Mouse (Mus musculus) ES-E14 (cell line): ENCODE results near the gene Defb13. TPM values are rescaled to one million over a fixed set of nuclear protein-coding genes. Genes with fewer than 3 reads are reported as not detected.
"Not testable (repeated sequence)": the region's sequence is repeated elsewhere in the genome, so short reads cannot be mapped to it uniquely, and the experiment has no call there.

Experiments
- DNase-seq: peaks from one replicate; pipeline ENCODE4 v3.0.0-alpha.2; 2013; ENCODE audit warnings: low read depth, low spot score
- H3K27ac ChIP-seq: 2 replicates; pipeline ENCODE4 v1.5.1; 2012; ENCODE audit warnings: low read depth, mild to moderate bottlenecking, low read length, moderate library complexity, mixed read lengths; ENCODE audit not compliant: poor library complexity, insufficient read depth, severe bottlenecking
- H3K36me3 ChIP-seq: 2 replicates; pipeline ENCODE4 v1.6.1; 2012; ENCODE audit warnings: mild to moderate bottlenecking, low read length, moderate library complexity, mixed read lengths; ENCODE audit not compliant: control insufficient read depth, poor library complexity, insufficient read depth, severe bottlenecking
- H3K4me1 ChIP-seq, 2 experiments: fragments of 150-350 bp in 1 of 2; sonication (generic) in 1 of 2; 2 replicates each; pipeline ENCODE4 v1.6.1; 2012; ENCODE audit warnings: low read length in 2 of 2, mild to moderate bottlenecking in 1 of 2, mixed read lengths in 1 of 2; ENCODE audit not compliant: control insufficient read depth in 2 of 2, insufficient read depth in 2 of 2, poor library complexity in 1 of 2
- H3K4me3 ChIP-seq, 2 experiments: fragments of 150-350 bp in 1 of 2; sonication (generic) in 1 of 2; 2 replicates each; pipeline ENCODE4 v1.5.1; 2012; ENCODE audit warnings: low read length in 2 of 2, low read depth in 1 of 2, mild to moderate bottlenecking in 1 of 2, mixed read lengths in 1 of 2; ENCODE audit not compliant: insufficient read depth in 1 of 2, poor library complexity in 1 of 2, severe bottlenecking in 1 of 2
- H3K9ac ChIP-seq: 2 replicates; pipeline ENCODE4 v1.6.1; 2012; ENCODE audit warnings: low read depth, mild to moderate bottlenecking, low read length, mixed read lengths; ENCODE audit not compliant: poor library complexity, insufficient read depth, severe bottlenecking
- H3K9me3 ChIP-seq: fragments of 150-350 bp; sonication (generic); 2 replicates; pipeline ENCODE4 v1.6.1; 2012; ENCODE audit warnings: low read depth, mild to moderate bottlenecking, low read length; ENCODE audit not compliant: control insufficient read depth, insufficient read depth
- CHD2 ChIP-seq: IDR thresholded peaks from 2 replicates; pipeline ENCODE4 v1.6.1; 2014; ENCODE audit warnings: mild to moderate bottlenecking, low read depth, low read length, inconsistent platforms
- HCFC1 ChIP-seq: IDR thresholded peaks from 2 replicates; pipeline ENCODE4 v1.6.1; 2012; ENCODE audit warnings: low read length, inconsistent platforms, borderline replicate concordance; ENCODE audit not compliant: insufficient read depth
- MAFK ChIP-seq: IDR thresholded peaks from 2 replicates; pipeline ENCODE4 v1.6.1; 2014; ENCODE audit warnings: mild to moderate bottlenecking, low read depth, low read length, inconsistent platforms; ENCODE audit not compliant: insufficient read depth
- ZC3H11A ChIP-seq: IDR thresholded peaks from 2 replicates; pipeline ENCODE4 v1.6.1; 2012; ENCODE audit warnings: low read depth, mild to moderate bottlenecking, inconsistent platforms, low read length, borderline replicate concordance
- ZNF384 ChIP-seq: IDR thresholded peaks from 2 replicates; pipeline ENCODE4 v1.6.1; 2012; ENCODE audit warnings: low read depth, low read length, inconsistent platforms
- in situ Hi-C, 2 experiments: fragments of 600-800 bp; cut with MboI; formaldehyde crosslinking; loops; one replicate each; pipeline ENCODE4 v1.15.1; 2025; ENCODE audit warnings: low sequenced_read_pairs in 2 of 2, inconsistent platforms in 1 of 2; ENCODE audit not compliant: unreplicated experiment in 2 of 2
- total RNA-seq: library from RNA; depleted of rRNA; stranded (reverse); fragments of 300-350 nt; gene quantifications from 2 replicates; pipeline ENCODE4 v1.2.3, GENCODE M21; 2012

The Defb13 gene
- total RNA-seq, 1 experiment = not detected

DNA sequence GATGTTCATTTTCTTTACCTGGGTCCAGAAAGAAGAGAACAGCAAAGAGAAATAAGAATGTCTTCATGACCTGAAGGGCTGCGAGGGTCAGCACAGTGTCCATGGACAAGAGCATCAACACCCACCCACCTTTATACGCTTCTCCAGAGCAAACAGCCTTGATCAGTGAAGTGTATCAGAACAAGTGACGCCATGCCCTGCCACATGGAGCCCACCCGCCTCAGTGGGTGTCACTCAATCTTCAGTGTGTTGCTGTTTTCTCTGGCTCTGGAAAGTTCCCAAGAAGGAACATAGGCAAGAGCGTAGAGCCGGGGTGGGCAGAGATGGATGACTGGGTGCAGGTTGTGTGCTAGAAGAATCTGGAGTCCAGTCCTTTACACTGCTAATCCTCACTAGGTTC lies 14.0 kb upstream of the Defb13 start, which contains the start of gene Defb15:
Gene Defb15 (minus strand): TSS at position 101 of the 400 bp plus-strand sequence.
- Histone ChIP-seq H3K9ac (no peak within 1 kb of the TSS), H3K36me3 (no peaks in the 10 kb centered on the region), H3K9me3 (no peaks in the 10 kb centered on the region), H3K27ac (no peak within 1 kb of the TSS), H3K4me3 (no peak within 1 kb of the TSS), H3K4me1 (no peaks in the 10 kb centered on the region)
- DNase-seq = no peak
- TF ChIP-seq ZNF384 = no peak
- no peak for TF ChIP-seq HCFC1
- no peak for TF ChIP-seq MAFK
- TF ChIP-seq ZC3H11A = no peak
- no peak for TF ChIP-seq CHD2
- in situ Hi-C loops = no loop called here

DNA sequence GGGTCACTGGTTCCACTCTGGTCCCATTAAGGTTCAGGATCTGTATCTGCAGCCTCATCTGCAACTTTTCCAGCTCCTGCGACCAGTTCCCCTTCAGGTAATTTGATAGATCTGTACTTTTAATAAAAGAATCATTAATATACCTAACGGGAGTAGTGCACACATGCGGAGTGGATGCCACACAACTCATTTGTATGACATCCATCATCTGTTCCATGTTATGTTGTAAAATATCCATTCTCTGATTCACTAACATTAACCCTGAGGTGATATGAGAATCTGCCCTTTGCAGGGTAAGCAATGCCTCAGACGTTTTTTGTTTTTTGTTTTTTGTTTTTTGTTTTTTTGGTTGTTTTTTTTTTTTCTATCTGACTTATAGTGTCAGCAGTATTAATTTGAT lies 8.5 kb upstream of the Defb13 start, which contains the start of gene Defb35:
Gene Defb35 (plus strand): TSS at position 301 of the 400 bp plus-strand sequence.
- DNase-seq, in situ Hi-C loops, H3K36me3 ChIP-seq, H3K27ac ChIP-seq, H3K9ac ChIP-seq, H3K4me3 ChIP-seq, H3K9me3 ChIP-seq, H3K4me1 ChIP-seq: not testable (repeated sequence)

DNA sequence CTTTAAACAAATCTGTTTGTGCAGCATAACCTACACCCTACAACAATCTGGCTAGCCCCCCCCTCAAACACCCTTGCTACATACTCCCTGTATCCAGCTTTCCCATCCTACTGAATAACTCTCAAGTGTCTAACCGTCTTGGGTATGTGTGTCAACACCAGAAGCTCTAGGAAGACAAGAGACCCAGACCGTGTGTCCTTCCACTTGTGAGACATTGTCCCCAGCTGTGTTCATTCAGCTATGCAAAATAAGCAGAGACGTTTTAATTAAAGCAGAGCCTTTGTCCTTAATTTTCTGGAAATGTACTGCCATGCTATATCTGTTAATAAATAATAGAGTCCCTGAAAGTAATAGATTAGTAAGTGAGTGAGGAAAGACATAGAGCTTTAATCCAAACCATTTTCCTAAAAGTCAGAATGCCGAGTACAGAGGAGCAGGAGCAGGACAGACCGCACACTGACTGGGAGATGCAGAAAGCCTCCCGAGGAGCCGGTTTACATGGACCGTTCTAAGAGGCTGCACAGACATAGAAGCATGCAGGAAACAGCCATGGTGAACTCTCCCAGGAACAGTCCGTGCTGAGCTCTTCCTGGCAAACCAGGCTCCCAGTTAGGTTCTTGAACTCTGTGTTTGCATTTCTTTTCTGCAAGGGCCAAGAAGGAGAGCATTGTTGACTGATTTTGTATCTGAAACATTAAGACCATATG lies 902 bp downstream of the Defb13 start:
- no peak overlapping the region for H3K4me3 ChIP-seq
- no peak for TF ChIP-seq ZNF384
- no peak for TF ChIP-seq CHD2
- no peak for TF ChIP-seq HCFC1
- TF ChIP-seq MAFK = no peak
- TF ChIP-seq ZC3H11A = no peak
- no peak overlapping the region for H3K27ac ChIP-seq
- no peaks in the 10 kb centered on the region for H3K36me3 ChIP-seq
- in situ Hi-C loops = no loop called here
- H3K4me1 ChIP-seq = no peaks in the 10 kb centered on the region
- H3K9ac ChIP-seq = no peak overlapping the region
- DNase-seq = no peak
- no peaks in the 10 kb centered on the region for H3K9me3 ChIP-seq

DNA sequence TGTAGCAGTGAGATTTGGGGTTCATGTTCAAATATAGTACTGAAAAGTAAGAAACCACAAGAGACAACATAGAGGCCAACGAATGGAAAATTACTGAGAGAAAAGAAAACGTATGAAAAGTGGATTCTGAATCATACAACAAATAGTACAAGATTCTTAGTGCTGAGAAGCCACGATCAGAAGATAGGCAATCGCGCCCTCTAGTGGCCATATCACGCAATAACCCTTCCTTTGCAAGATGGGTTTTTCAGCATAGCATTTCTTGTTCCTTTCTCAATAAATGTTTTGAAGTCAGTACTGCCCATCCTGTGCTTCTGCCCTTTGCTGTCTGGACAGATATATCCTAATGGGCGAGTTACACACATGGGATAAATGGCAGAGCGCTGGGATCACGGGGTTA lies 8.8 kb downstream of the Defb13 start:
- Histone ChIP-seq H3K9ac (no peak overlapping the region), H3K4me1 (no peaks in the 10 kb centered on the region), H3K9me3 (no peaks in the 10 kb centered on the region), H3K36me3 (no peaks in the 10 kb centered on the region), H3K27ac (no peak overlapping the region), H3K4me3 (no peak overlapping the region)
- no peak for TF ChIP-seq CHD2
- peak; percentile 72; the same call in 1 of the 2 replicates for TF ChIP-seq ZC3H11A
- peak; percentile 42 for DNase-seq
- in situ Hi-C loops = loop anchor here in 1 of 2 experiments (10.0 kb wide), 1 partner anchor 201 kb away; no protein-coding TSS in a partner anchor

DNA sequence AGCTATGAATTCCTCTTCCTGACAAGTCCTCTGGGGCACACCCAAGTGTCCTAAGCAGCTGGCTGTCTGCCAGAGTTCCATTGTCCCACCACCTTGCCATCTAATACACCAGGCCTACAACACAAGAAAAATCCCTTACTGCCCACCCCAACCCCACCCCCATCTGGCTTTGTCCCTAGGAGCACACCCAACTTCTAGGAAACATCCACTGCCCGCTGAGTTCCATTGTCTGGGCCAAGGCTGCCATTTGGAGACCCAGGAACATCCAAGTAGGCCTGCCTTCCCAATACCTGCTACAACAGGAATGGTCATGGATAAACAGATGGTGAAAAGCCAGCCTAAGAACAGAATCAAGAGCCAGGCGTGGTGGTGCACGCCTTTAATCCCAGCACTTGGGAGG lies 9.8 kb downstream of the Defb13 start:
- Histone ChIP-seq H3K4me1 (no peaks in the 10 kb centered on the region), H3K4me3 (no peak overlapping the region), H3K36me3 (no peaks in the 10 kb centered on the region), H3K27ac (no peak overlapping the region), H3K9ac (no peak overlapping the region), H3K9me3 (no peaks in the 10 kb centered on the region)
- DNase-seq = peak; percentile 40
- no peak for TF ChIP-seq MAFK
- TF ChIP-seq HCFC1 = no peak
- no peak for TF ChIP-seq ZC3H11A
- in situ Hi-C loops = loop anchor here in 1 of 2 experiments (10.0 kb wide), 1 partner anchor 202 kb away; no protein-coding TSS in a partner anchor
